Mouse (Mus musculus) kidney, postnatal 36 days (tissue): ENCODE results near the gene Zfhx2.
"Not testable (repeated sequence)": the region's sequence is repeated elsewhere in the genome, so short reads cannot be mapped to it uniquely, and the experiment has no call there.

ENCODE experiments used
- DNase-seq, 2 experiments: peaks; one replicate each; pipeline ENCODE4 v3.0.0; 2021 to 2022; ENCODE audit warnings: mixed read lengths in 2 of 2

Gene Zfhx2

DNA sequence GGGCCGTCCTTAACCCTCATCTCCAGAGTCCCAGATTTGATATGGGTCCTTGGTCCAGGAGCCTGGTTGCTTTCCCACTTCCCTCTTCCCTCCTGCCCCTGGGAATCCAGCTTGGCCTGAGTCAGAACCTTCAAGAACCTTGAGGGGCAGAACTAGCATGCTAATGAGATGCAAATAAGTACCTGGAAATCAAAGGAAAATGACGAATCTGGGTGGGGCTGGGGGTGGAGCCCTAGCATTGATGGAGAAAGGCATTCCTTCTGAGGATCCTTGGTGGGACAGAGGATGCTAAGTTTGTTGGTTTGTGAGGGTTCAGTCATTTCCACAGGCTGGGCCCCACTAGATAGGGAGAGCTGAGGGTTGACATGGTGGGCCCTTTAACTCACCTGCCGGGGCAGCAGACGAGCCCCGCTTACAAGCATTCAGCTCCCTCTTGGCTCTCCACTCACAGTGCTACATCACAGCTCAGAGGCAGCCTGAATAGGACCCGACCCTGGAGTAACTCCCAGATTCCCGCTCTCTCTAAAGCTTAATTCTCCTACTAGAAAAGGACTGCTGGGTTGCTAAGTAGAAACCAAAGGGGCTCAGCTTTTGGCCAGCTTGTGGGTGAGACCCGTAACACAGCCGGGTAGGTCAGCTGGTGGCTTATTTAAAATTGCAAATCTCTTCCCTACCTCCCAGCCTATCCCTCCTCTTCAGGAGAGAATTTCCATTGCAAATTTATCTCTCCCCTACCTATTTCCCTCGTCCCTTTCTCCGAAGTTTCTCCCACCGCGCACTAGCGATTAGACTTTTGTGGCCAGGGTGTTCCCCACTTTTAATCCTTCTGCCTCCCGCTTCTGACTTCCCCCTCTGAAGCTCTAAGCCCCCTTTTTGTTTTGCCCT, 14.4 kb downstream of the Zfhx2 start:
- no peak for DNase-seq

DNA sequence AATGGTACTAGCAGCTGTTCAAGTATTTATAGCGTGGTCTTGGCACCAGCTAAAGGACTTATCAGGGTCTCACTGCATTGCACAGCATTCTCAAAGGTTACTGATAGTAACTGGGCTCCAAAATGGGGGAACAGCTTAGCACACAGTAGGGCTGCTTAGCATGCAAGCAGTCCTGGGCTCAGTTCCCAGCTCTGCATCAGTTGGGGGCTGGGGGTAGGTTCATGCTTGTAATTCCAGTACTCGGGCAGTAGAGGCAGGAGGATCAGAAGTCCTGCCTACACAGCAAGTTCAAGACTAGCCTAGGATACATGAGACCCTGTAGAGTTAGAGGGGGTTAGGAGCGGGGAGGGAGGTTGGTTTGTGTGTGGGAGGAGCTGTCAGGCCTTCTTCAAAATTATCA, 15.2 kb downstream of the Zfhx2 start:
- DNase-seq, result no peak

DNA sequence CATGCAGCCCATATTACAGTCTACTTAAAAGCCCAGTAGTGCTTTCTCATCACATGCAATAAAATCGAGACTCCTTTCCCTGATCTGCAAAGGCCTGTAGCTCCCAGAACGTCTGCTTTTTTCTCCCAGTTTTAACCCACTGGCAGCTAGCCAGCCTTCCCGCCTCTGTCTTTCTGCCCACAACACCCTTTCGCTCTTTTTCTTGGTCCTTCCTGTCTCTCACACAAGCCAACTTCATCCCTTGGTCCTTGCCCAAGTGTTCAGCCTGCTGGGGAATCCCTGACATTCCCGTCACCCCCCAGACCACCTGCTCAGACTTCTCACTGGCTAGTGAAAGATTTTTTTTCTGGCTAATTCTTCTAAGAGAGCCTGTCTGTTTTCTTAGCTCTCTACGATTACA, 15.9 kb downstream of the Zfhx2 start:
- peak in 1 of 2 experiments; percentile 41 for DNase-seq

DNA sequence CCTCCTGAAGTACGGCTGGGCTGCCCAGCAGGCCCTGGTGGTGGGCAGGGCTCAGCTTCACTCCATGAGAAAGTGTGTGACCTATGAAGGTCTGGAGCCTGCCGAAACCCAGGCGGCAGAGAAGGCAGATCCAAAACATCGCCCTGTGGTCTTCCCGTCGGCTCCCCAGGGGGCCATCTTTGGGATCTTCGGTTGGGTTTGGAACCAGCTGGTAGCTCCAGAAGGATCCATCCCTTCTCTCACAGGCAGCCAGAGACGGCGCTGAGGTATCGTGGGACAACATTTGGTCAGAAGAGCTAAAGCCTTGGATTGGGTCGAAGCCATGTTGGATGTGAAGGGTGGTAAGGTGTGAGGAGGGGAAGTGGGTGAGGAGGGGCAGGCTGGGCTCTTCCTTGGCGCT, 17.7 kb downstream of the Zfhx2 start:
- DNase-seq, result no peak

DNA sequence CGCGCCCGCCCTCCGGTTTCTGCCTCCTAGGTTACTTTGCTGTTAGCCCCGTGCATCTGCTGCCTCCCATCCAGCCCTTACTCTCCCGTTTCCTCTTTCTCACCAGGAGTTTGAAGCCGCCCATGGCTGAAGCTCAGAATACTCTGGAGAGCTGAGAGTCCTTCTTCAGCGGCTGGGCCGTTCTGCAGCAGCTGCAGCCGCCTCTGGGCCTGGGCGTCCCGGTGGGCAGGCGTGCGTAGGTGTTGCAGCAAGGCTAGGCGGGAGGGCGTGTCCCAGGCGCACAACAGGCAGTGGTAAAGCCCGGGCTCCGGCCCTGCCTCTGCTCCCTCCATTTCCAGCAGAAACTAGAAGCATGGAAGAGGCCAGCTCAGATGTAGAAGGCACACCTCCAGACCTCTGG, 20.4 kb downstream of the Zfhx2 start:
- no peak for DNase-seq

DNA sequence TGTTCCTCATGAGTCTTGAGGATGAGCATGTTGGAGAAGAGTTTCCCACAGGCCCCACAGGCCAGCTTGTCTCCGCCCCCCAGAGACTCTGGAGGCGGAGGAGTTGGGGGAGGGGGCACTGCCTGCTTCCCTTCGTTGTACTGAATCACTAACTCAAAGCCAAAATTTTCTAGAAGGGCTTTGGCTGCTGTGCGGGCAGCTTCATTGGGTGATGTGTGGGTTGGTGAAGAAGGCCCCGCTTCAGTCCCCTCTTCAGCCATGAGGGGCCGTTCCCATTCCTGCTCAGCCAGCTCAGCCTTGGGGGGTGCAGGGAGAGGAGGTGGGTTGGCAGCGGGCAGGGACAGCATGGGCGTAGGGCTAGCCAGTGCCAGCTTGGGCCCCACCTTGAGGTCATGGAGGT, 26.1 kb downstream of the Zfhx2 start:
- DNase-seq, result no peak

DNA sequence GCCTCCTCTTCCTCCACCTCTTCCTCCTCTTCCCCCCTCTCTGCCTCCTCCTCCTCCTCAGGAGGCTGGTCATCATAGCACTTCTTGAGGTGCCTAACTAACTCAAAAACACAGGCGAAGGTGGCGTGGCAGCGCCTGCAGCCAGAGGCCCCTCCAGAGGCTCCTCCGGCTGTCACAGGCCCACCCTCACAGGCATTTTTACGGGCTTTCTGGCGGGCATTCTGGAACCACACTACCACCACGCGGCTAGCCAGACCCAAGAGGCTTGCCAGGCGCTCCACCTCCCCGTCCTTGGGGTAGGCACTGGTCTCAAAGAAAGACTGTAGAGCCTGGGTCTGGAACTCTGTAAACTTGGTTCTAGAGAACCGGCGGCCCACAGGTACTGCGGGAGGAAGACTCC, 26.7 kb downstream of the Zfhx2 start:
- no peak for DNase-seq

DNA sequence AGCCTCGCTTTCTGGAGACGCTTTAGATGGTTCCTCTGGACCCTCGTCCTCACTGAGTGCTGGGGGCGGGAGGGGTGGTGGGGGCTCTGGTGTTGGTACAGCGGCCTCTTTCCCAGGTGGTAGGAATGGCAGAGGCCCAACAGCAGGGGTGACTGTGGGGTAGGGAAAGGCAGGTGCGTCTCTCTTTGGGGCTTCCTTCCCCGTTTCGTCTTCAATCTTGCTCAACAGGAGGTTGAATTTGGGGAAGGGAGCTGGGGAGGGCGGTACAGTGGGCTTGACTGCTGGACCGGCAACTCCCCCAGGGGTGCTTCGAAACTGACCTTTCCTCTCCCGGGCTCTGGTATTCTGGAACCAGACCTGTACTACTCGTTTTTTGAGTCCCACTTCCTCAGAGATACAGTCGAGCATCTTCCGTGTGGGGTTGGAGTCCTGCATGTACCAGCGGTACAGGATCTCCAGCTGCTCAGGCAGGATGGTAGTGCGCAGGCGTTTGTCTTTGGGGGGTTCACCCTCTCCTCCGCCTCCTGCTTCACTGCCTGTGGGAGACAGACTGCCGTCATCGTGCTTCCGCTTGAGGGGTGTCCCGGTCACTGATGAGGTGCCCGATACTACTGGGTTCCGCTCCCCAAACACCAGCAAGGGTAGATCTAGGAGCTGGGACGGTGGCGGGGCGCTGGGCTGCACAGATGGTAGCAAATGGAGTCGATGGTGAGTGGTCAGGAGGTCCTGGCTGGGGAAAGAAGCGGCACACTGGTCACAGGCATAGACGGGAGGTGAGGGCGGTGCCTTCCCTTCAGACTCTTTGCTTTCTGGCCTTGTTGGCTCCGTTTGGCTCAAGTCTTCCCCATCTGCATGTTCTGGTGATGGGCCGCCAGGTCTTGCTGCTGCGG, 27.4 kb downstream of the Zfhx2 start:
- DNase-seq, result no peak

DNA sequence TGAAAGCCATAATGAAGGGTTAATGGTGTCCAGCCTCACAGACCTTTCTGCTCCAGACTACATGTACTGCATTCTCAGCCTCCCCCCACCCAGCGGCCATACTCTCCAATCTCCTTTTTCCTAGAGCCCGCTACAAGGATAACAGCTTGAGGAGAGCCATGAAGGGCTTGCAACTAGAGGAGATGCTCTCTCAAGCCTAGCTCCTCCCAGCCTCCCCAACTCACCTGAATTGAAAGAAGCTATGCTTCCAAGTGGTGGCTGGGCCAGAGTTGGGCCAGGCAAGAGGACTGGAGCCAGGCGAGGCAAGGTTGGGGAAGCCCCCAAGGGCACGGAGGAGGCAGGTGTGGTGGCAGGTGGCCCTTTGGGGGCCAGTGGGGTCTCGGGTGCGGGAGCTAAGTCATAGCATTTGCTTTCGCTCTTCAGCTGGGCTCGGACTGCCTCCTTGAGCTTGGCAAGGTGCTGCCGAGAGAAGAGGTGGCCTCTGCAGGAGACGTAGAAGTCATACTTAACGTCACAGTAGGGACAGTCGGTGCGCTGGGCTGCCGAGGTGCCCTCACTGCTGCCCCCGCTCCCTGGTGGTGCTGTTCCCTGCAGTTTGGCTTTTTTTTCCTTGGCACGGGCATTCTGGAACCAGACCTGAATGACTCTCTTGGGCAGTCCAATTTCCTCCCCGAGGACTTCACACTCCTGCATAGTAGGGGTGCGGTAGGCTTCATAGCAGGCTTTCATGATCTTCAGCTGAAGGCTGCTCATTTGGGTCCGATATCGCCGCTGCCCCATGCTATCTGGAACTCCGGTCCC, 28.3 kb downstream of the Zfhx2 start:
- no peak for DNase-seq

DNA sequence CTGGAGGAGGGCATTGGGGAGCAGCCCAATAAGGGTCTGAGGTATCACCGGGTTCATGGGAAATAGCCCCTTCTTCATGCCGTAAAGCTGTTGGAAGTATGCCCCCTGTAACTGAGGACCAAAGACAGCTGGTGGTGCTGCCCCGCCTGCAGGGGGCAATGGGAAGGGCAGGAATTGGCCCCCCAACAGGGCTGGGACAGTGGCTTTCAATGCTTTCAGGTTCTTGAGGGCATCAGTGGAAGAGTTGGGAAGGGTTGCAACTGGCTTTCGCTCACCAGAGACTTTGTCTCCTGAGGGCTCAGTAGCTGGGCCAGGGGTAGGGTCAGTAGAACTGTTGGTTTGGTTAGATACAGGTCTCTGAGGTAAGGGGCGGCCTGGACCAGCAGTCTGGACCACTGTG, 29.0 kb downstream of the Zfhx2 start:
- no peak for DNase-seq

DNA sequence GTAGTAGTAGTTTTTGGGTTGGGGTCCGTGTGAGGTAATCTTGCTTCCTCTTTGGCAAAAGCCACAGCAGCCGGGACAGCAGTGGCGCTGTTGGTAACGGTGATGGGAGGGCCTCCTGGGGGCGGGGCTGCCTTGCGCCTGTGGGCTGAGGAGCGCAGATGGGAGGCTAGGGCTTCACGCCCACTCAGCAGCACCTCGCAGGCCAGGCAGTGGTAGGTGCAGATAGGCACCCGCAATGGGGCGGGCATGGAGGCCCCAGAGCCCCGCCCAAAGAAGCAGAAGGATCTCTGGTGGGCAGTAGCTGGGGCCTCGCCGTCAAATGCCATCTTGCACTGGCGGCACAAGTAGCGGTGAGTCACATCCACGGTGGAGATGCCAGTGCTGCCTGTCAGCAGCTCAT, 29.5 kb downstream of the Zfhx2 start:
- no peak for DNase-seq

DNA sequence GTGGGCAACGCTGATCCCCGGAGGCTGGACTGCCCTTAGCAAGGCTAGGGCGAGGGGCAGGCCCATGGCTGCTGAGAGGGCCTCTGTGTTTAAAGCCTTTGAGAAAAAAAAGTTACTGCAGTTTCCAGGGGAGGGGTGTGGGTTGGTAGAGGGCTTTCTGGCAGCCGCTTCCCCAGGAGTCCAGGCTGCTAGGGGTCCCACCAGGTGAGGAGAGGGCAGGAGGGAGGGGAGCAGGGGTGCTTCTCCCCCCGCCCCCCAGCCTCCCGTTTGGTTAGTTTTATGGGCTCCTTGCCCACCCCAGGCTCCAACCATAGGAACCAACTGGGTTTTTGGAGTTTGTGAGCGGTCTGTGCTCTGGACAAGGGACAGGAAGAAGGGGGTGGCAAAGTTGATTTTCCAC, 30.3 kb downstream of the Zfhx2 start:
- DNase-seq, result no peak

DNA sequence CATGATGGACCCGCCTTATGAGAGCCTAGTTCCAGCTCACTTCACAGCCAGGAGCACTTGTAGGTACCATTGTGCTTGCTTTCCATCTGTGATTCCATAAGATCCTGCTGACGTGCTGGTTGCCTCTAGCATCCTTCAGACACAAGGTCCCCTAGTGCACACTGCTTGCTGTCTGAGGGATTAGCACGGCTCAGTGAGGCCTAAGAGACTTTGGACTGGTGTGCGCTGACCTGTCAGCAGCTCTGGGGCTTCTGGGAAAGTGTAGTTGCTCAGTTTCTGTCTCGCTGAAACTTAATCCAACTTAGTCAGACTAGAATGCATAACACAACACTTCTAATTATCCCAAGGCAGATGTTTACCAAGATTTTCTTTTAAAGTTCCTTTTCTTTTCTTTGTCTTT, 32.2 kb downstream of the Zfhx2 start:
- peak; percentile 61 to 71 for DNase-seq

DNA sequence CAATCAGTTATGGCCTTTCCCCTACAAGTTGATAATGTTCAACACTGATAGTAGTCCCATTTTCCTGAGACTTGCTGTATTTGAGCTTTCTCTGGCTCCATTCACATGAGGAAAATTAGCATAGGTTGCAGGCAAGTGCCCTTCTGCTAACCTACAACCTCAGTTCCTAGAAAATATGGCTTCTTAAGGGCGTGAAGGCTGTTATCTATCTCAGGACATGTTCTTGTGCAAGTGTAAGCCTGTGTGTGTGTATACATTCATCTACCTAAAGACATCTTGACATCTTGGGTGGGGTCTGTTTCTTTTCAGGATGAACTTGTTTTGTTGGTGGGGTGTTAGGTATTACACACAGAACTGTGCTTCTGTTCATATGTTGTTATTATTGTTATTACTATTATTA, 33.1 kb downstream of the Zfhx2 start:
- DNase-seq, result no peak

DNA sequence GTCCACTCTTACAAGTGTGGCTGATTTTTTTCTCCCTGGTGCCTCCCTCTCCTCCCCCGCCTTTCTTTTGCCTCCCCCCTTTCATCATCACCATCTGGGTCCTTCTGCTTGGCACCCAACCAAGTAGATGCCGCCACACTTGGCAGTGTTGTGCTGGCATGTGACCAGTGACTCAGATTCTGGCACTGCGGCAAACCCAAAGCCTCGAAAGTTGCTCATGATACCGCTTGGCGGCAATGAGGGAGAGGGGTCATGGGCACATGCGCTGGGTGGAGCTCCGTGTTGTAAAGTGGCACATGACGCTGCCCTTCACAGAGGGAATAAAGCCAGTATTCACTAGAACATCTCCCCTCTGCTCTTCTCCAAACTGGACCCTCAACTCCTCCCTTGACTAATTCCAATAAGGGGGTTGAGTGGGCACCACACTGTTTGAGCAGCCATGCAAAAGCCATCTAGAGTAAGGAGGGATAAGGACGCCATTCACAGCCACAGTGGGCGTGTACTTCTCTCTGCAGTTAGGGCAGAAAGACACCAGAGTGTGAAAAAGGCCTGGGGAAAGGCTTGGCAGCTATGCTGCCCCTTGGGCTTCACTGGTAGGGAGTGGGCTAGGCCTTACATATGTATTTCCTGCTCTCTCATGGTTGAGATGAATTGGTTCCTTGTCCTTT, 36.8 kb downstream of the Zfhx2 start:
- DNase-seq, result peak; percentile 37 to 43

DNA sequence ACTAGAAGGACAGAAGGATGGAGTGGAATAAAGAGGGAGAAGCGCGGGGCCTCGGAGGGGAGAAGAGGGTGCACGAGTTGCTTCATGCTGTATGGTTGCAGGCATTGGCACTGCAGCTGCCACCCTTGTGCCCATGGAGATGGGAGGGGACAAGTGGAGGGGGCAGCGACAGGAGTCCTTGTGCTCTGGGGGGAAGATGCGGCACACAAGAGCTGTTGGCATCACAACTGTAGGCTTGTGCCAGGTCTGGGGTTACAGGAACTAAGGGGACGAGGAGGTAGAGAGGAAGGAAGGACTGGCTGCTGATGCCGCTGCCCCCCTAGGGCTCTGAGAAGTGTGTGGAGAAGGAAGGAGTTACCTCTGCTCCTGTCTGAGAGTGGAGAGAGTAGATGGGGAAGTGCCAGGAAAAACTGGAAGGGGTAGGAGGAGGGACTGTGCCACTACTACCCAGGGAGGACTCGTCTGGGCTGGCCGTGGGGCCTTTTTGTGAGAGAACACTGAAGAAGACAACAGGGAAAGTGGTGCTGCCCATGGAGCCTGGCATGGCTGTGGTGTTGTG, 37.9 kb downstream of the Zfhx2 start:
- DNase-seq, result no peak

DNA sequence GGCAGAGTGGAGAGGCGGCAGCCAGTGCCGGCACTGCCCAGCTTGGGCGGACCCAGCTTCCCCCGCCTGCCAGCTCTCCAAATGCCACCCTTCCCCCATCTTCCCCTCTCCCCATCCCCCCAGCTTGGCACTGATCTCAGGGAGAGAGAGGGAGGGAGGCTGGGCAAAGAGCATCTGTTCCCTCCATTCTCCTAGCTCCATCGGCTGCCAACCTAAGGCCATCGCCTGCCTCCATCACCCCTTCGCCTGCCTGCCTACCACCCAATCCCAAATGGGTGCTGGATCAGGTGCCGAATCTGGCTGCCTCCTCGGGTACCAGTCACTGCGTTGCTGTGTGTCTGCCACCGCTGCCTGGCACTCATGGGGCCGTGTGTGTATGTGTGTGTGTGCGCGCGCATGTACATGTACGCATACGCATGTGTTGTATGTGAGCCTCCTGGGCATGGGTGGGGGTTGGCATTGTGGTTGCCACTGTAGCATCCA, 38.4 kb downstream of the Zfhx2 start:
- peak; percentile 48 to 66 for DNase-seq

DNA sequence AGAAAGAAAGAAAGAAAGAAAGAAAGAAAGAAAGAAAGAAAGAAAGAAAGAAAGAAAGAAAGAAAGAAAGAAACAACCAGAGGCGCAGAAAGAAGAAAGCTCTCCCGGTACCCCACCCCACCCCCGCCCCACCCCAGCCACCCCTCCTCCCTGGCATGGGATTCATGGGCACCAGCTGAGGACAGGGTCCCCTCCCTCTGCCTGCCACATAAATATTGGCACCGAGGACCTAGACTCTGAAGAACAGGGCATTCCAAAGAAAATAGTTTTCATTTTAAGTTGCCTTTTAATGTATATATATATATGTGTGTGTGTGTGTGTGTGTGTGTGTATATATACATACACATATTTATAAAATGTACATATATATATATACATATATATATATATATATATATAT, 39.1 kb downstream of the Zfhx2 start:
- no peak for DNase-seq

DNA sequence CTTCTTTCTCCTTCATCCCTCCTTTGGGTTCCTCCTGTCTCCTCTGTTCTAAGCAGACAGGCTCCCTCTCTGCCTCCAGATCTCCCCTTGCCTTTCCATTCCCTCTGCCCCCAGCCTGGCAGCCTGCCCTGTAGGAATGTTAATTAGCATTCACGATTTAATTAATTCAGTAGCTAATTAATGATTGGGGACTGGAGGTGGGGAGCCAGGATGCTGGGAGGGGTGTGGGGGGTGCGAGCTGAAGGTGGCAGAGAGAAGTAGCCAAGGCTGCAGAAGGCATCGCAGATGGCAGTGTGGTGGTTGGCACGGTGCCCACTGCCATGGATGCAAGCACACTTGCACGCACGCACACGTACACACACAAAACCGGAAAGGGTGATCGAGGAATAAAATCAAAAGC, 39.6 kb downstream of the Zfhx2 start:
- DNase-seq, result peak; percentile 18 to 59

DNA sequence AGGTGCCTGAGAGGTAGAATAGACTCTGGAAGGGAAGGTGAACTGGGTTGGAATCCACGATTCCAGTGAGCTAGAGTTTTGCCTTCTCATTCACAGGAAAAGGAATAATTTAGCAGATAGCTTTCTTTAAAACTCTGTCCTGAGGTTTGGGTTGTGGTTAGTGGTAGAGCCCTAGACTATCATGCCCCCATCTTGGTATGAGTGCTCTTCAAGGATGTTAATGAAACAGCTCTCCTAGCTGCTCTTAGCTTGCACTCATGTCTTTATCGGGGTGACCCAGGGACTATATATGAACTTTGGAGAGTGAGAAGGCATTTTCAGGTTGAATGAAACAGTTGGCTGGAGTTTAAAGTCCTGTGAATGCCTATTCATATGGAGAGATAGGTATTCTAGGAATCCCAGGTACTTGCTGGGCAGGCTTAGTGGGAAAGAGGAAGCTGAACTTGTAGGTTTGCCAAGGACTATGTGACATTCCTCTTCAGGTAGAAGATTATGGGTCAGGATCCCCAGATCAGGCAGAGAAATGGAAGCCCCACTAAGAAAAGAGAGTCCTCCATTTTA, 44.1 kb downstream of the Zfhx2 start:
- no peak for DNase-seq

DNA sequence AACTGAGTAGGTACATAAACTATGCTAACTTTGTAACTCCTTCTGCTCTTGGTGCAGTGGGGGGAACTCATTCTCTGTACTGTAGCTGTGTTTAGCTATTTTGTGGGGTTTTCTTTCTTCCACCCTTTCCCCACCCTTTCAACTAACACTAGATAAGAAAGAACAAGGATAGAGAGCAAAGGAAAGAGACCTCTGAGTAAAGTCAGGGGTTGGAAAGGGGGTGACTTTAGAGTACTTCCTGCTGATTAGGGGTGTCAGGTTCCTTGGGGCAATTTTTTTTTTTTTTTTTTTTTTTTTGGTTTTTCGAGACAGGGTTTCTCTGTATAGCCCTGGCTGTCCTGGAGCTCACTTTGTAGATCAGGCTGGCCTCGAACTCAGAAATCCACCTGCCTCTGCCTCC, 48.4 kb downstream of the Zfhx2 start:
- DNase-seq, result not testable (repeated sequence)
